Mouse (Mus musculus) mesoderm, embryonic 11.5 days (tissue): ENCODE measurements at regions not wholly inside any gene's neighbourhood (a gene's known extent, or its start where the extent isn't known, plus 50 kb on each side); places are given as distances from the start of the nearest gene placed in this dataset.

Source experiments
- DNase-seq: peaks from one replicate; pipeline ENCODE4 v3.0.0-alpha.2; 2012; ENCODE audit warnings: low read depth, low spot score

- no peak for DNase-seq
Measured at GRCm38 (mm10) chr15:72101730-72102129, 1732.6 kb upstream of the Gm6569 start.

- DNase-seq = no peak
Measured at GRCm38 (mm10) chr15:72105830-72106413, 1728.4 kb upstream of the Gm6569 start.

- DNase-seq = no peak
Measured at GRCm38 (mm10) chr15:72110520-72110919, 1723.8 kb upstream of the Gm6569 start.

GRCm38 (mm10) chr15:72116772-72117171 lies 1717.6 kb upstream of the Gm6569 start:
- DNase-seq = no peak

- no peak for DNase-seq
Measured at GRCm38 (mm10) chr15:72134226-72134625, 1700.1 kb upstream of the Gm6569 start.

- DNase-seq = no peak
Measured at GRCm38 (mm10) chr15:72135992-72136617, 1698.3 kb upstream of the Gm6569 start.

- no peak for DNase-seq
Measured at GRCm38 (mm10) chr15:72140122-72140521, 1694.2 kb upstream of the Gm6569 start.

GRCm38 (mm10) chr15:72150581-72150980 lies 1683.8 kb upstream of the Gm6569 start:
- no peak for DNase-seq

- no peak for DNase-seq
Measured at GRCm38 (mm10) chr15:72158505-72158904, 1675.9 kb upstream of the Gm6569 start.

- DNase-seq = peak; percentile 65
Measured at GRCm38 (mm10) chr15:72200861-72201260, 1633.5 kb upstream of the Gm6569 start.

- no peak for DNase-seq
Measured at GRCm38 (mm10) chr15:72201791-72202190, 1632.6 kb upstream of the Gm6569 start.

- no peak for DNase-seq
Measured at GRCm38 (mm10) chr15:72205240-72205799, 1629.0 kb upstream of the Gm6569 start.

GRCm38 (mm10) chr15:72205950-72206349 lies 1628.4 kb upstream of the Gm6569 start:
- DNase-seq = peak; percentile 81

GRCm38 (mm10) chr15:72207589-72207988 lies 1626.8 kb upstream of the Gm6569 start:
- no peak for DNase-seq

GRCm38 (mm10) chr15:72208076-72208475 lies 1626.3 kb upstream of the Gm6569 start:
- DNase-seq = no peak

GRCm38 (mm10) chr15:72208973-72209372 lies 1625.4 kb upstream of the Gm6569 start:
- DNase-seq = no peak

GRCm38 (mm10) chr15:72217731-72218130 lies 1616.6 kb upstream of the Gm6569 start:
- no peak for DNase-seq

- no peak for DNase-seq
Measured at GRCm38 (mm10) chr15:72219985-72220384, 1614.4 kb upstream of the Gm6569 start.

- no peak for DNase-seq
Measured at GRCm38 (mm10) chr15:72220786-72221185, 1613.6 kb upstream of the Gm6569 start.

GRCm38 (mm10) chr15:72232355-72232754 lies 1602.0 kb upstream of the Gm6569 start:
- no peak for DNase-seq

GRCm38 (mm10) chr15:72264619-72265018 lies 1569.7 kb upstream of the Gm6569 start:
- DNase-seq = no peak

- DNase-seq = peak; percentile 2
Measured at GRCm38 (mm10) chr15:72283846-72284245, 1550.5 kb upstream of the Gm6569 start.

- no peak for DNase-seq
Measured at GRCm38 (mm10) chr15:72296648-72297047, 1537.7 kb upstream of the Gm6569 start.
